Mouse (Mus musculus): ENCODE measurements around the gene Neurod6. TPM values are rescaled to one million over a fixed set of nuclear protein-coding genes. Genes with fewer than 3 reads are reported as not detected.
A peak's percentile ranks its signal among the peaks of the same experiment; 100 is the strongest.

Gene Neurod6
- total RNA-seq, 2 experiments from 2014 or later: 37.6 to 68.6 TPM

DNA sequence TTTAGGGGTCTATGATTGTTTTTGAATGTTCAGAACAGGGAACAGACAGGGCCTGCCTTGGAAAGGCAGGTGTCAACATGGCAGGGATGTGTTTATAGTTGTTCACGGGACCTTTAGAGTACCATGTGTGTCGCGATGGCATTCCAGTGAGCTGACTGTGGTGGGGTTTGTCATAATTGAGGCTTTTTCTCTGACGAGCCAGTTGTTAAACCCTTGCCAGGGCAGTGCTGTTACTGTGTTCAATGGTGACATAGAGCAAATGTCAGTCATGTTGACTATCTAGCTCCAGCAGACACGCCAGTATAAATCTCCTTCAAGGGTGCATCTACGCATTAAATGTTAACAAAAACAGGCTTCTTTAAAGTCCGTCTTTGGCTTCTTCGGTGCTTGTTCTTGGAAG, 31.5 kb downstream of the Neurod6 start:
- no peak for DNase-seq (ENCODE audit: low spot score in 2 of 2)
- intact Hi-C loops (cut with DNase I): no loop called here

DNA sequence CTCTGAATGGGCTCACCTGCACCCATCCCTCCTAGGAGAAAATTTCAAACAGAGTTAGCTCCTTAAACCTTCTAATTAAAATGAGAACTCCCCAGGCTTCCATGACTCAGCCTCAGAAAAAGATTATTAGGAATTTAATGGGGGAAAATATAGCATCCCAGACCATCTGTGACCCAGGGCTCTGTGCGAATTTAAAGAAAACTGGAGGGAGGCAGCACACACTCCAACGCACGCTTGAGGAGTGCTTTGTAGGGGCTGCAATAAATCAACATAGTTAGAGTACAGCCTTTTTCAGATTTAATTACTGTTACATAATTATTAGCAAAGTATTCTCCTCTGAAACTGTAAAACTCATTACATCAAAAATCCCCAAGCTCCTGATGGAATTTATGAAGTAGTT, 32.2 kb downstream of the Neurod6 start:
- DNase-seq (ENCODE audit: low spot score in 2 of 2): no peak
- intact Hi-C loops (cut with DNase I): no loop called here

DNA sequence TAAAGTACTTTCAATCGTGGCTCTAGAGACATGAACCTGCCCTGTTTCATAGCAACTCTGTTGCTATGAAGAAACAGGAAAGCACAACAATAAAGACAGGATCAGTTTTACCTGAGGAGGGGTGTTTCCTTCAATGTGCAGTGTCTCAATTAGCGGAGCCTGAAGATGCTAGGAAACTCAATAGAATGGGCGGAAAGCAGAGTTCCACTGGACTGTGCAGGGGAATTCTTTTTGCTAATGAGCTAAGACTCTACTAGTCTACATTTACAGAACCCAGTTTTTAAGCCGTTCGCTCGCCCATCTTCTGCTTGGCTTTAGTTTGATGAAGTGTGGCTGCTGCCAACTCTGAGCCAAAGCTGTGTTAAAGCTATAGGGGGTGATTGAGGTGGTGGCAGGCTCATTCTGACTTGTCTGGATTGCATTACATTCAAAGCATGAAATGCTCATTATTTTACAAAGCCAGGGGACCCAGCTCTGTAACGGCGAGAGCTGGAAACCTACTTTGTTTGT, 33.2 kb downstream of the Neurod6 start:
- DNase-seq (ENCODE audit: low spot score in 2 of 2): no peak
- intact Hi-C loops (cut with DNase I): no loop called here

DNA sequence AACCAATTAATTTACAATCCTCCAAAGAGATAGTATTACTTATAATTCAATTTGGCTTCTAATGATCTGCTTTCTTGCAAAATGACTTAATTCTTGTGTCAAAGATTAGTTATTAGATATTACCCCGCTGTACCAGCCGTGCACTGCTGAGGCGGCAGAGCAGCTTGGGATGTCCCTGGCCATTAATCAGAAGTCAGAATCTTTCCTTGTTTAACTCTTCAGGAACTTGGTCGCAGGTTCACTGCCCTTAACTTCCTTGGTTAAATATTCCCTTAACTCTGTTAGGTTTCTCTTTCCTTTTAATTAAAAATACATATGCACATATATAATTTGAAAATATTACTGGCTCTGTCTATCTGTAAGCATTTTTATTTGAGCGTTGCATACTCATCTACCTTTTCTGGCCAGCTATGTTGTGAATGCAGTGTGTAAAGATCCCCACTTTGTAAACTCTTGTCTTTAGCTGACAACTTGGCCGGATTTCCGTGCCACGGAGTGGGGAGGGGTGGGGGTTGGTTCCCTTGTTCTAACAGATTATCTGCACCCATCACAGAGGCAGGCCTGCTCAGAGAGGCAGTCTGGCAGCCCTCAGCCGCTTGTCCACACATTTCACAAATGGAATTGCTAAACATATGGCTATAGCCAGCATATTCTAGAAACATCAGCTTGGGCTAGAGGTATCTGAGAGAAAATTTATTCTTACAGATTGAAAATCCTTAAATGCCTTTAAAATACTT, 34.1 kb downstream of the Neurod6 start:
- intact Hi-C loops (cut with DNase I): no loop called here
- peak; percentile 31 to 57 for DNase-seq (ENCODE audit: low spot score in 2 of 2)

DNA sequence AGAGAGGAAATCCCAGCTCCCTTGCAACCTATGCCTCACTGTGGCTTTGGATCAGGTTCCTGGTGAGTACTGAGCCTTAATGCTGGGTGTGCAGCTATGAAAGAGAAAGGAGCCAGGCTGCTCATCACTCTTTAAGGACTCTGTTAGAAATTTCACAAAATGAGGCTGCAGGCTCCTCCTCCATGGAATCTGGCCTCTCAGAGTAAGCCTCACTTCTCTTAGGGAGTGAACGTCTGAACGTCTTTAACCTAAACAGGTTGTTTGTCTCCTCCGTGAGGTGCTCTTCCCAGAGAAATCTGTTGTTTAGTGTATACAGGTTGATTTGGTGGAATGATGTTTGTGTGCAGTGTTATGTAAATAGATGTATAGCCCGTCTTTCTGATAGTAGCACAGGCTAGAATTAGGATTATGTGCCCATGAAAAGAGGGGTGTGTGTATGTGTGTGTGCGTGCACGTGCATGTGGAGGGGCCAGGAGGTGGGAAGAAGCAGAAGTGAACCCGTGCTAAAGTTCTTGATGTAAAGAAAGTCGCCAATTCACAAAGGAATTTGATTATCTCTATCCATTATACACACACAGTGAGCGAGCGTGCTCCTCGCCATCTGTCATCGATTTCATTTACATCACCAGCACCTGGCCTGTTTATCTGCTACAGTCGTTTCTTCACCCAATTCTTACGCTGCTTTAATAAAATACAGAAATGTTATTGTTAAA, 34.8 kb downstream of the Neurod6 start:
- no peak for DNase-seq (ENCODE audit: low spot score in 2 of 2)

DNA sequence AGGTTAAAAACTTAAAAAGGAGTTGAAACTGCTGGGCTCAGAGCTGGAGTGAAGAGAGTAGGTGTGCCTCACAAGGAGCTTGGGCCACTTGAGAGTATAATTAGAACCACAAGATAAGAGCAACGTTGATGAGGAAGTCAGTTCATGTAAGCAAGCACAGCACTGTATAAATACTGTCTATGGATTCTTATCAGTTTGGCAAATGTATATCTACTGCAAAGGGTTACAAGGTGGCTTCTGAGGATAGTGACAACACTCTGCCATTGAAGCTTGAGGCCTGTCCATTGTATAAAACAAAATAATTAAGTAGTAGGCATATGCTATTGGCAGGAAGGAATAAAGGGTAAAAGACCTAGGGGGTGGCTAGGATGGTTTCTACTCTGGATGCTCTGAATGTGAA, 46.4 kb downstream of the Neurod6 start:
- intact Hi-C loops (cut with DNase I): no loop called here
- no peak for DNase-seq (ENCODE audit: low spot score in 2 of 2)

More for the DNA sequence above, 34.8 kb downstream of the Neurod6 start:
- intact Hi-C loops (cut with DNase I): no loop called here

Other genes with a start within 250 kb of the Neurod6 start
- 100 to 1,000 TPM; 108 to 116 TPM for gene Adcyap1r1, start 229.3 kb downstream of the Neurod6 start, total RNA-seq (2021)
- gene Itprid1, start 155.6 kb upstream of the Neurod6 start, total RNA-seq (2021): 1 to 10 TPM; 1.2 to 1.3 TPM